In genomic region chr1:151890041-151890621, GRCm38 (mm10) we compare ENCODE assay signal across 9 mouse cellular contexts.
DNase-seq lines count a peak whose midpoint lies in the region; ATAC-seq and TF ChIP-seq lines count a peak whose summit lies in the region.
"Had no signal": no experiment of that assay in that cellular context is flagged by ENCODE, and none has a peak within 500 bp of the region (broad histone marks: within the 10 kb centered on the region; RNA-seq: fewer than 3 reads in every experiment).

No protein-coding gene starts in this region.

- WGBS in embryonic facial prominence, embryonic 13.5 days: 34% methylated on average over 14 of the region's 14 CpGs
- WGBS in hindbrain, embryonic 15.5 days: 45% methylated on average over 14 of the region's 14 CpGs
- WGBS in neural tube, embryonic 13.5 days: 50% methylated on average over 14 of the region's 14 CpGs
- 91% methylated on average over 14 of the region's 14 CpGs for WGBS in thymus, adult 2 months

- peak; percentile 12 for DNase-seq in kidney, adult 11 months
- no peak for DNase-seq in kidney, adult 9 months
- DNase-seq in left cerebral cortex, postnatal 25 days (ENCODE audit: low spot score in 2 of 2): peak; percentile 47 to 83
- no peak for DNase-seq in thymus, adult 2 months

- TF ChIP-seq POLR2A in thymus, adult 2 months (IDR thresholded peaks at IDR 0.05; ENCODE audit: control insufficient read depth, extremely low read depth, insufficient read depth, low read length, poor library complexity): no peak

- no peaks in the 10 kb centered on the region for H3K27me3 ChIP-seq in embryonic facial prominence, embryonic 13.5 days
- no peaks in the 10 kb centered on the region for H3K27me3 ChIP-seq in hindbrain, embryonic 15.5 days
- H3K27me3 ChIP-seq in neural tube, embryonic 13.5 days: no peaks in the 10 kb centered on the region
- H3K27me3 ChIP-seq in thymus, adult 2 months (ENCODE audit: control insufficient read depth, insufficient read depth, low read length): no peaks in the 10 kb centered on the region

- H3K4me3 ChIP-seq in embryonic facial prominence, embryonic 13.5 days: no peak overlapping the region
- no peak overlapping the region for H3K4me3 ChIP-seq in hindbrain, embryonic 15.5 days
- no peak overlapping the region for H3K4me3 ChIP-seq in neural tube, embryonic 13.5 days
- H3K4me3 ChIP-seq in thymus, adult 2 months (ENCODE audit: control insufficient read depth, insufficient read depth, low read length): no peak overlapping the region

- peaks cover 60% of the 10 kb centered on the region for H3K4me1 ChIP-seq in embryonic facial prominence, embryonic 13.5 days
- H3K4me1 ChIP-seq in hindbrain, embryonic 15.5 days (replicated peaks): peaks cover 20% of the 10 kb centered on the region
- H3K4me1 ChIP-seq in neural tube, embryonic 13.5 days (replicated peaks): peaks cover 22% of the 10 kb centered on the region
- H3K4me1 ChIP-seq in thymus, adult 2 months (replicated peaks; ENCODE audit: control insufficient read depth, insufficient read depth, low read length): peaks cover 6% of the 10 kb centered on the region

- no peaks in the 10 kb centered on the region for H3K36me3 ChIP-seq in embryonic facial prominence, embryonic 13.5 days
- H3K36me3 ChIP-seq in hindbrain, embryonic 15.5 days: no peaks in the 10 kb centered on the region
- H3K36me3 ChIP-seq in neural tube, embryonic 13.5 days: peaks cover 12% of the 10 kb centered on the region; the same call in 1 of the 2 replicates
- H3K36me3 ChIP-seq in thymus, adult 2 months (ENCODE audit: control insufficient read depth, insufficient read depth, low read length): no peaks in the 10 kb centered on the region
- H3K36me3 ChIP-seq: G1E had no signal

- peak overlapping the region; percentile 14; the same call in 1 of the 2 replicates for H3K4me2 ChIP-seq in embryonic facial prominence, embryonic 13.5 days
- H3K4me2 ChIP-seq in hindbrain, embryonic 15.5 days: no peak overlapping the region
- H3K4me2 ChIP-seq in neural tube, embryonic 13.5 days: no peak overlapping the region

- TF ChIP-seq CTCF in thymus, adult 2 months (IDR thresholded peaks at IDR 0.05; ENCODE audit: borderline replicate concordance, control insufficient read depth, extremely low read depth, insufficient read depth, low read length, poor library complexity): no peak

- ATAC-seq in embryonic facial prominence, embryonic 13.5 days (ENCODE audit: insufficient number of reproducible peaks, insufficient read depth, low FRiP score, low TSS enrichment, low read depth): peak; percentile 76
- ATAC-seq in hindbrain, embryonic 15.5 days (ENCODE audit: low FRiP score, low read depth): peak; percentile 64; the same call in 1 of the 2 replicates
- ATAC-seq in neural tube, embryonic 13.5 days (ENCODE audit: low read depth): peak; percentile 69; the same call in 1 of the 2 replicates
- no peak for ATAC-seq in erythroid progenitor cell, adult 5-6 weeks (replicated peaks; ENCODE audit: low FRiP score, poor library complexity, severe bottlenecking)

- 0 out of 2 replicates have a peak overlapping the region, but pooled peaks have one; percentile 0 for H3K9ac ChIP-seq in embryonic facial prominence, embryonic 13.5 days
- H3K9ac ChIP-seq in hindbrain, embryonic 15.5 days: no peak overlapping the region
- H3K9ac ChIP-seq in neural tube, embryonic 13.5 days: no peak overlapping the region

- intact Hi-C loops in left cerebral cortex, postnatal 25 days (cut with DNase I): loop anchor here (2.0 kb wide), 1 partner anchor 201 kb away; the partner anchor contains the start of gene 1700025G04Rik

- H3K27ac ChIP-seq in embryonic facial prominence, embryonic 13.5 days: peak overlapping the region; percentile 88
- peak overlapping the region; percentile 43 for H3K27ac ChIP-seq in hindbrain, embryonic 15.5 days (replicated peaks)
- H3K27ac ChIP-seq in neural tube, embryonic 13.5 days (replicated peaks): peak overlapping the region; percentile 42
- H3K27ac ChIP-seq in thymus, adult 2 months (ENCODE audit: control insufficient read depth, insufficient read depth, low read length): no peak overlapping the region

- H3K9me3 ChIP-seq in embryonic facial prominence, embryonic 13.5 days: no peaks in the 10 kb centered on the region
- no peaks in the 10 kb centered on the region for H3K9me3 ChIP-seq in hindbrain, embryonic 15.5 days
- H3K9me3 ChIP-seq in neural tube, embryonic 13.5 days: no peaks in the 10 kb centered on the region

Comparison
In these comparisons a context has a peak if more than half of its experiments do, and no peak if none do; other contexts are left out.
1. DNase-seq: peak in kidney, adult 11 months (single experiment) and left cerebral cortex, postnatal 25 days (2 of 2); none in kidney, adult 9 months (single experiment) and thymus, adult 2 months (single experiment).